Mouse (Mus musculus): Measurements from ENCODE around the gene Aloxe3.

GRCm38 (mm10) chr11:69119446-69120155 lies 6.1 kb upstream of the Aloxe3 start:
- TF ChIP-seq CTCF (IDR thresholded peaks at IDR 0.05; ENCODE audit: low read depth, low read length) (no peak), POLR2A (IDR thresholded peaks at IDR 0.05; ENCODE audit: borderline replicate concordance, low read depth, low read length) (no peak)
